Mouse (Mus musculus) erythroblast, embryonic 14.5 days (primary cell): ENCODE measurements around the gene Pnpla1.

ENCODE experiments used
- GATA1 ChIP-seq: IDR thresholded peaks from 2 replicates; pipeline ENCODE4 v1.6.1; 2012; ENCODE audit warnings: low read length, inconsistent platforms, mixed read lengths
- TAL1 ChIP-seq: IDR thresholded peaks from 3 replicates; pipeline ENCODE4 v1.6.1; 2012; ENCODE audit warnings: low read length, inconsistent platforms, mixed read lengths

GRCm38 (mm10) chr17:28898249-28898648 is 40.0 kb downstream of the Pnpla1 start:
- TF ChIP-seq TAL1 (no peak), GATA1 (no peak)
